Mouse (Mus musculus) CH12.LX (cell line): ENCODE measurements around the gene Fam102b.

Source experiments
- BHLHE40 ChIP-seq: IDR thresholded peaks from 2 replicates; pipeline ENCODE4 v1.6.1; 2011; ENCODE audit warnings: mild to moderate bottlenecking, low read depth, low read length, improper control_type of control experiment
- CHD2 ChIP-seq: IDR thresholded peaks from 2 replicates; pipeline ENCODE4 v1.6.1; 2011; ENCODE audit warnings: low read length, improper control_type of control experiment
- CTCF ChIP-seq, 2 experiments: IDR thresholded peaks in 1 of 2; conservative IDR thresholded peaks in 1 of 2; 2 replicates each; pipeline ENCODE4 v1.5.1; 2011 to 2012; ENCODE audit warnings: low read depth in 2 of 2, low read length in 2 of 2, improper control_type of control experiment in 1 of 2, inconsistent platforms in 1 of 2, mild to moderate bottlenecking in 1 of 2, moderate library complexity in 1 of 2
- E2F4 ChIP-seq: IDR thresholded peaks from 2 replicates; pipeline ENCODE4 v1.6.1; 2011; ENCODE audit warnings: low read depth, low read length, improper control_type of control experiment; ENCODE audit not compliant: insufficient replicate concordance
- EP300 ChIP-seq: IDR thresholded peaks from 2 replicates; pipeline ENCODE4 v1.6.1; 2011; ENCODE audit warnings: low read length, improper control_type of control experiment
- ETS1 ChIP-seq: conservative IDR thresholded peaks from 2 replicates; pipeline ENCODE4 v1.6.1; 2012; ENCODE audit warnings: low read depth, mild to moderate bottlenecking, inconsistent platforms, low read length, improper control_type of control experiment, moderate library complexity
- MAFK ChIP-seq: IDR thresholded peaks from 2 replicates; pipeline ENCODE4 v1.6.1; 2011; ENCODE audit warnings: low read length, improper control_type of control experiment; ENCODE audit not compliant: insufficient replicate concordance
- MEF2A ChIP-seq: IDR thresholded peaks from 2 replicates; pipeline ENCODE4 v1.6.1; 2014; ENCODE audit warnings: low read depth, mild to moderate bottlenecking, inconsistent platforms, low read length, improper control_type of control experiment, borderline replicate concordance
- MYC ChIP-seq: IDR thresholded peaks from 2 replicates; pipeline ENCODE4 v1.6.1; 2011; ENCODE audit warnings: low read depth, mild to moderate bottlenecking, improper control_type of control experiment, low read length
- POLR2A ChIP-seq: IDR thresholded peaks from 2 replicates; pipeline ENCODE4 v1.6.1; 2011; ENCODE audit warnings: low read depth, mild to moderate bottlenecking, improper control_type of control experiment, low read length
- RCOR1 ChIP-seq: conservative IDR thresholded peaks from 2 replicates; pipeline ENCODE4 v1.6.1; 2012; ENCODE audit warnings: low read depth, mild to moderate bottlenecking, inconsistent platforms, low read length, improper control_type of control experiment
- TCF12 ChIP-seq: IDR thresholded peaks from 2 replicates; pipeline ENCODE4 v1.6.1; 2014; ENCODE audit warnings: low read depth, mild to moderate bottlenecking, inconsistent platforms, low read length, improper control_type of control experiment
- UBTF ChIP-seq: IDR thresholded peaks from 2 replicates; pipeline ENCODE4 v1.6.1; 2012; ENCODE audit warnings: low read depth, mild to moderate bottlenecking, inconsistent platforms, low read length, improper control_type of control experiment, moderate library complexity
- ZKSCAN1 ChIP-seq: IDR thresholded peaks from 2 replicates; pipeline ENCODE4 v1.6.1; 2012; ENCODE audit warnings: low read depth, inconsistent platforms, low read length, improper control_type of control experiment, borderline replicate concordance

GRCm38 (mm10) chr3:108983989-108984388 is 43.4 kb downstream of the Fam102b start:
- TF ChIP-seq CHD2, result no peak
- TF ChIP-seq POLR2A, result no peak
- no peak for TF ChIP-seq MYC
- TF ChIP-seq MAFK, result no peak
- no peak for TF ChIP-seq ETS1
- no peak for TF ChIP-seq CTCF (conservative IDR thresholded peaks at IDR 0.05 in 1 of 2, IDR thresholded peaks at IDR 0.05 in 1 of 2; ENCODE audit: low read depth in 2 of 2, low read length in 2 of 2)
- no peak for TF ChIP-seq RCOR1
- TF ChIP-seq BHLHE40, result no peak
- no peak for TF ChIP-seq EP300
- no peak for TF ChIP-seq UBTF
- TF ChIP-seq TCF12, result no peak
- no peak for TF ChIP-seq MEF2A
- no peak for TF ChIP-seq ZKSCAN1
- TF ChIP-seq E2F4, result no peak
